Mouse (Mus musculus): ENCODE results near the gene Glb1l.

- no peak for TF ChIP-seq CTCF (IDR thresholded peaks at IDR 0.05; ENCODE audit: low read depth, low read length)
- TF ChIP-seq GATA2 (IDR thresholded peaks at IDR 0.05; ENCODE audit: borderline replicate concordance, low read depth, low read length), result no peak
Measured at GRCm38 (mm10) chr1:75252308-75252707, 41.7 kb upstream of the Glb1l start.

Data from G1E (cell line).